Mouse (Mus musculus) midbrain, embryonic 14.5 days (tissue): ENCODE measurements around the gene Brat1. TPM values are rescaled to one million over a fixed set of nuclear protein-coding genes. Genes with fewer than 3 reads are reported as not detected.

Experiments
- ATAC-seq: fragments of 200-750 bp; cut with Nextera tagmentation; 2 replicates; pipeline ENCODE4 v1.8.0; 2017; ENCODE audit warnings: moderate number of reproducible peaks, moderate library complexity; ENCODE audit not compliant: low FRiP score, low TSS enrichment
- DNase-seq: peaks from one replicate; pipeline ENCODE4 v3.0.0-alpha.2; 2015
- H3K27ac ChIP-seq: fragments of 300-500 bp; sonication (generic); replicated peaks from 2 replicates; pipeline ENCODE4 v1.5.1; 2014; ENCODE audit warnings: mild to moderate bottlenecking, low read depth, low read length, moderate library complexity
- H3K27me3 ChIP-seq: fragments of 300-500 bp; sonication (generic); 2 replicates; pipeline ENCODE4 v1.6.1; 2014; ENCODE audit warnings: low read length, control low read depth, mixed read lengths; ENCODE audit not compliant: control insufficient read depth, insufficient read depth
- H3K36me3 ChIP-seq: fragments of 300-500 bp; sonication (generic); 2 replicates; pipeline ENCODE4 v1.6.1; 2014; ENCODE audit warnings: low read length, control low read depth; ENCODE audit not compliant: control insufficient read depth, insufficient read depth
- H3K4me1 ChIP-seq: fragments of 300-500 bp; sonication (generic); 2 replicates; pipeline ENCODE4 v1.6.1; 2014; ENCODE audit warnings: mild to moderate bottlenecking, antibody characterized with exemption, low read length, control low read depth; ENCODE audit not compliant: control insufficient read depth, insufficient read depth
- H3K4me2 ChIP-seq: fragments of 300-500 bp; sonication (generic); 2 replicates; pipeline ENCODE4 v1.6.1; 2014; ENCODE audit warnings: mild to moderate bottlenecking, low read length, moderate library complexity
- H3K4me3 ChIP-seq: fragments of 300-500 bp; sonication (generic); replicated peaks from 2 replicates; pipeline ENCODE4 v1.5.1; 2014; ENCODE audit warnings: low read depth, low read length
- H3K9ac ChIP-seq: fragments of 300-500 bp; sonication (generic); replicated peaks from 2 replicates; pipeline ENCODE4 v1.6.1; 2014; ENCODE audit warnings: mild to moderate bottlenecking, low read length, moderate library complexity
- H3K9me3 ChIP-seq: fragments of 300-500 bp; sonication (generic); 2 replicates; pipeline ENCODE4 v1.6.1; 2016; ENCODE audit warnings: low read length, control low read depth, mixed read lengths; ENCODE audit not compliant: control insufficient read depth
- WGBS: fragments of 180-500 bp; shearing (Covaris S2); extraction: QIAGEN DNeasy Blood & Tissue Kit; methylation state at CpG from one replicate; pipeline ENCODE4 v1.1.7; 2014; 5-methylcytosine and 5-hydroxymethylcytosine counted together
- polyA plus RNA-seq: library from polyadenylated mRNA; unstranded; fragments of >200 nt; fragmentation: Nextera tagmentation; extraction: Ambion mirVana; gene quantifications from 2 replicates; pipeline ENCODE4 v1.2.1, GENCODE M21; 2014

Brat1 gene
- polyA plus RNA-seq, 1 experiment from 2014 or later, result 19.0 TPM

GRCm38 (mm10) chr5:140731040-140731797, 26.4 kb downstream of the Brat1 start:
- 90% methylated on average over 11 of the region's 11 CpGs for WGBS
- DNase-seq (no peak), ATAC-seq (no peak)
- Histone ChIP-seq H3K36me3 (no peaks in the 10 kb centered on the region), H3K27me3 (peaks cover 9% of the 10 kb centered on the region), H3K9me3 (0 out of 2 replicates have a peak, but pooled peaks cover 1% of the 10 kb centered on the region), H3K4me2 (no peak overlapping the region), H3K4me1 (peaks cover 7% of the 10 kb centered on the region), H3K9ac (no peak overlapping the region), H3K27ac (no peak overlapping the region), H3K4me3 (no peak overlapping the region)

GRCm38 (mm10) chr5:140732195-140732594, 27.4 kb downstream of the Brat1 start:
- ATAC-seq, result no peak
- Histone ChIP-seq H3K4me1 (peaks cover 7% of the 10 kb centered on the region), H3K9ac (no peak overlapping the region), H3K4me2 (no peak overlapping the region), H3K4me3 (no peak overlapping the region), H3K9me3 (0 out of 2 replicates have a peak, but pooled peaks cover 2% of the 10 kb centered on the region), H3K27me3 (peaks cover 17% of the 10 kb centered on the region), H3K27ac (no peak overlapping the region), H3K36me3 (no peaks in the 10 kb centered on the region)
- 61% methylated on average over 4 of the region's 4 CpGs for WGBS
- no peak for DNase-seq

- Histone ChIP-seq H3K27me3 (peaks cover 17% of the 10 kb centered on the region), H3K4me1 (peaks cover 7% of the 10 kb centered on the region), H3K36me3 (no peaks in the 10 kb centered on the region), H3K9me3 (0 out of 2 replicates have a peak, but pooled peaks cover 2% of the 10 kb centered on the region), H3K4me3 (no peak overlapping the region), H3K27ac (no peak overlapping the region), H3K9ac (no peak overlapping the region), H3K4me2 (no peak overlapping the region)
- ATAC-seq, result no peak
- WGBS, result 85% methylated on average over 3 of the region's 3 CpGs
- DNase-seq, result no peak
Observed at GRCm38 (mm10) chr5:140733336-140733735, 28.5 kb downstream of the Brat1 start.

- WGBS, result 2% methylated on average over 22 of the region's 22 CpGs
- DNase-seq, result peak; percentile 34
- no peaks in the 10 kb centered on the region for H3K36me3 ChIP-seq
- H3K27ac ChIP-seq, result no peak overlapping the region
- no peak for ATAC-seq
- H3K4me2 ChIP-seq, result peak overlapping the region; percentile 51
- peak overlapping the region; percentile 22 for H3K4me3 ChIP-seq
- H3K9me3 ChIP-seq, result 0 out of 2 replicates have a peak, but pooled peaks cover 2% of the 10 kb centered on the region
- H3K27me3 ChIP-seq, result peaks cover 17% of the 10 kb centered on the region
- H3K9ac ChIP-seq, result 0 out of 2 replicates have a peak overlapping the region, but pooled peaks have one; percentile 16
- H3K4me1 ChIP-seq, result peaks cover 7% of the 10 kb centered on the region
Observed at GRCm38 (mm10) chr5:140735297-140735696, 30.5 kb downstream of the Brat1 start.

- H3K9me3 ChIP-seq, result 0 out of 2 replicates have a peak, but pooled peaks cover 2% of the 10 kb centered on the region
- WGBS, result 27% methylated on average over 13 of the region's 13 CpGs
- H3K9ac ChIP-seq, result no peak overlapping the region
- H3K4me2 ChIP-seq, result no peak overlapping the region
- H3K4me1 ChIP-seq, result peaks cover 7% of the 10 kb centered on the region
- H3K36me3 ChIP-seq, result no peaks in the 10 kb centered on the region
- H3K27me3 ChIP-seq, result peaks cover 17% of the 10 kb centered on the region
- ATAC-seq, result no peak
- no peak for DNase-seq
- H3K27ac ChIP-seq, result no peak overlapping the region
- no peak overlapping the region for H3K4me3 ChIP-seq
Observed at GRCm38 (mm10) chr5:140736166-140736565, 31.4 kb downstream of the Brat1 start.

- no peak overlapping the region for H3K4me3 ChIP-seq
- no peak overlapping the region for H3K27ac ChIP-seq
- 82% methylated on average over 12 of the region's 12 CpGs for WGBS
- peaks cover 17% of the 10 kb centered on the region for H3K27me3 ChIP-seq
- no peak overlapping the region for H3K9ac ChIP-seq
- no peak for ATAC-seq
- H3K4me2 ChIP-seq, result no peak overlapping the region
- H3K36me3 ChIP-seq, result no peaks in the 10 kb centered on the region
- no peak for DNase-seq
- 0 out of 2 replicates have a peak, but pooled peaks cover 2% of the 10 kb centered on the region for H3K9me3 ChIP-seq
- peaks cover 7% of the 10 kb centered on the region for H3K4me1 ChIP-seq
Observed at GRCm38 (mm10) chr5:140739813-140740212, 35.0 kb downstream of the Brat1 start.

- no peaks in the 10 kb centered on the region for H3K36me3 ChIP-seq
- H3K27me3 ChIP-seq, result peaks cover 10% of the 10 kb centered on the region
- no peak overlapping the region for H3K27ac ChIP-seq
- ATAC-seq (no peak), DNase-seq (no peak)
- 0 out of 2 replicates have a peak, but pooled peaks cover 2% of the 10 kb centered on the region for H3K9me3 ChIP-seq
- 79% methylated on average over 11 of the region's 11 CpGs for WGBS
- no peak overlapping the region for H3K4me3 ChIP-seq
- H3K9ac ChIP-seq, result no peak overlapping the region
- H3K4me1 ChIP-seq, result no peaks in the 10 kb centered on the region
- no peak overlapping the region for H3K4me2 ChIP-seq
Observed at GRCm38 (mm10) chr5:140741040-140741439, 36.2 kb downstream of the Brat1 start.

- Histone ChIP-seq H3K4me2 (no peak overlapping the region), H3K9me3 (no peaks in the 10 kb centered on the region), H3K27ac (no peak overlapping the region), H3K4me3 (no peak overlapping the region), H3K4me1 (no peaks in the 10 kb centered on the region), H3K27me3 (peaks cover 2% of the 10 kb centered on the region; the same call in 1 of the 2 replicates), H3K9ac (no peak overlapping the region), H3K36me3 (no peaks in the 10 kb centered on the region)
- DNase-seq (peak; percentile 37), ATAC-seq (no peak)
Observed at GRCm38 (mm10) chr5:140741877-140742276, 37.1 kb downstream of the Brat1 start.

GRCm38 (mm10) chr5:140743706-140744131, 38.9 kb downstream of the Brat1 start:
- H3K27ac ChIP-seq, result no peak overlapping the region

More at GRCm38 (mm10) chr5:140743706-140744131, 38.9 kb downstream of the Brat1 start:
- Histone ChIP-seq H3K9me3 (no peaks in the 10 kb centered on the region), H3K4me1 (no peaks in the 10 kb centered on the region), H3K4me3 (no peak overlapping the region), H3K27me3 (no peaks in the 10 kb centered on the region), H3K36me3 (no peaks in the 10 kb centered on the region), H3K4me2 (no peak overlapping the region), H3K9ac (no peak overlapping the region)
- DNase-seq, result peak; percentile 50
- WGBS, result 27% methylated on average over 12 of the region's 12 CpGs
- no peak for ATAC-seq
